Mouse (Mus musculus) heart, adult 11 months (tissue): ENCODE measurements around the gene Olfr926.
"Not testable (repeated sequence)": the region's sequence is repeated elsewhere in the genome, so short reads cannot be mapped to it uniquely, and the experiment has no call there.

Experiments
- DNase-seq: peaks from one replicate; pipeline ENCODE4 v3.0.0; 2022

The Olfr926 gene

GRCm38 (mm10) chr9:38876826-38877225 lies at the start of gene Olfr926:
Olfr926 (plus strand) TSS chr9:38877126.
- DNase-seq: no peak

DNA sequence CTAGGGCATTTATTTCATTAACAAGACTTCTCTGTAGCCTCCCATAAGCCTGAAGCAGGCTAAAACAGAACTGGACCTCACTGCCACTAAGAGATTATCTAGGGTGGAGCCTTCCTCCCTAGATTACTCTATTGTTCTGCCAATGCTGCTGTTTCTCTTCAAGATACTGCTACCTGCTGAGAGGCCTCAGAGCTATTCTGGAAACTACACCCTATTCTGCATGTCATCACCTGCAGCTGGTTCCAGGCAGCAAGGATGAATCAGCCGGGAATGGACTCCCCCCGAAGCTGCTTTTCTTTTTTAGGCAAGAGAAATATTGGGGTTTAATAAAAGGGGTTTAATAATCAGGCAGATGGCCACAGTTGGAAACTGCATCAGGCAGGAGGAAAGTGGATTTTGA lies 43.9 kb upstream of the Olfr926 start:
- no peak for DNase-seq

DNA sequence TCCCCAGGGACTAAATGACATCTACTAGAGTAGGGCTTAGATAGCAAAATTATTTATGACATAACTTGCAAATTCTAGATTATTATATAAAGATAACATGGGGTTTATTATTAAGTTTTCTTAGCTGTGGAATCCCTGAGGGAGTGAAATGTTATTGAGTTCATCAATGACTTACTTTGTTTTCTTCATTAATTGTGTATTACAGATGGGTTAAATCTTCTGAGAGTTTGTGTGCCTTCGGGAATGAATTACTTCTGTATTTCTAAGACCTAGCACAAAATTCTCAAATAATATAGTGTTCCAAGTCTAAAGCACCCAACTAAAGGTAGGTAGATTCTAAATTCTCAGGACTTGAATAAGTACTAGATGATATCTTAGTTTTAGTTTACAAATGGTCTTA lies 32.8 kb upstream of the Olfr926 start, which contains the start of gene Olfr924:
TSS of gene Olfr924 (plus strand) at position 301 of the 400 bp plus-strand sequence.
- no peak for DNase-seq

DNA sequence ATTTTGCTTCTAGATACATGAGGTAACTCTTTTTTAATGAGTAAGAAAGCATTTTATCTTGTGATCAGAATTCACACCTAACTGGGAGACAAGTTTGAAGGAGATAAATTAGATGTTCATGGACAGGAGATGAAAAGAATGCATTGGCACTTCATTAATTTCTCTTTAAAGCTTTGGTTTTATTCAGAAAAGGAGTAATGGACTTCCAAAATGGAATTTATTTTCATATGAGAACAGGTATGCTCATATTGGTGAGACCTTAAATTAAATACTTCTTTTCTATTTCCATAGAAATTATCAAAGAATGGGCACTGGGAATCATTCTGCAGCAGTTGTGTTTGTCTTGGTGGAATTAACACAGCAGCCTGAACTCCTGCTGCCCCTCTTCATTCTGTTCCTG lies 22.2 kb upstream of the Olfr926 start, which contains the start of gene Olfr26:
TSS of gene Olfr26 (plus strand) at position 301 of the 400 bp plus-strand sequence.
- DNase-seq: no peak

DNA sequence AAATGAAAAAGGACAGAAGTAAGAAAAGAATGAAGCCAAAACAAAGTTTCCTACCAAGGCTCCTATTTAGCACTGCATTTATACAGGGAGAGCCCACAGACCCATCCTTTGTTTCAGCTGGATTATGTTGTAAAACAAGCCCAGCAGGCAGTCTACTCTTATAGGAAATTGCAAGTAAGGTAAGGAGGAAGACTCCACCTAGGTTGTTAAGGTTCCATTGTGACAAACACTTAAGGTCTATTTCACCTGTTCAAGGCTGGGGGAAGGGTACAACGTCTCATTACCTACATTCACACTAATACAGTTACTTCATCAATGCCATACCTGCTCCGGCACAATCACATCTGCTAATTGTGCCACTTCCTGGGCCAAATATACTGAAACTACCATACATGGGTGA lies 2.0 kb upstream of the Olfr926 start:
- DNase-seq: not testable (repeated sequence)
